Mouse (Mus musculus): Measurements from ENCODE around the gene Irgm1. TPM values are rescaled to one million over a fixed set of nuclear protein-coding genes. Genes with fewer than 3 reads are reported as not detected.
A peak's percentile ranks its signal among the peaks of the same experiment; 100 is the strongest.
"Not testable (repeated sequence)": the region's sequence is repeated elsewhere in the genome, so short reads cannot be mapped to it uniquely, and the experiment has no call there.

The Irgm1 gene
- polyA plus RNA-seq (2021): 39.2 TPM

GRCm38 (mm10) chr11:48871201-48871772, at the start of gene Irgm1:
Gene Irgm1, minus strand, starts transcription at chr11:48871683.
- DNase-seq (ENCODE audit: low read depth, low spot score) (no peak), ATAC-seq (peak; percentile 66)
- in situ Hi-C loops (cut with MboI; ENCODE audit: low pct_unique_long_range_greater_than_20kb): loop anchor here (5.0 kb wide), 2 partner anchors 226 to 376 kb away; no protein-coding TSS in a partner anchor
- CTCF ChIA-PET: interaction anchor here (1.2 to 4.3 kb wide), 4 partner anchors 12 to 237 kb away, joined by 3 to 22 read pairs (median 16); no protein-coding TSS in a partner anchor
- no peaks in the 10 kb centered on the region for H3K27me3 ChIP-seq
- no peak for TF ChIP-seq CTCF (IDR thresholded peaks at IDR 0.05)
- POLR2A ChIA-PET: interaction anchor here (0.8 to 1.7 kb wide), 2 partner anchors 213 to 225 kb away, joined by 3 read pairs; no protein-coding TSS in a partner anchor

- CTCF ChIA-PET: interaction anchor here (1.7 kb wide), 1 partner anchor 160 kb away, joined by 6 read pairs; no protein-coding TSS in a partner anchor
- POLR2A ChIA-PET: no interaction called here
- in situ Hi-C loops (cut with MboI; ENCODE audit: low pct_unique_long_range_greater_than_20kb): no loop called here
- ATAC-seq: no peak
- H3K27me3 ChIP-seq: no peaks in the 10 kb centered on the region
- DNase-seq (ENCODE audit: low read depth, low spot score): no peak
- no peak for TF ChIP-seq CTCF (IDR thresholded peaks at IDR 0.05)
These were observed 46.9 kb upstream of the Irgm1 start for GRCm38 (mm10) chr11:48918380-48918779.

GRCm38 (mm10) chr11:48913611-48914010, 42.1 kb upstream of the Irgm1 start:
- no peak for DNase-seq (ENCODE audit: low read depth, low spot score)
- no peak for TF ChIP-seq CTCF (IDR thresholded peaks at IDR 0.05)
- ChIA-PET CTCF (no interaction called here), POLR2A (no interaction called here)
- in situ Hi-C loops (cut with MboI; ENCODE audit: low pct_unique_long_range_greater_than_20kb): no loop called here
- no peaks in the 10 kb centered on the region for H3K27me3 ChIP-seq
- ATAC-seq: no peak

GRCm38 (mm10) chr11:48908459-48908858, 37.0 kb upstream of the Irgm1 start:
- no peaks in the 10 kb centered on the region for H3K27me3 ChIP-seq
- DNase-seq (ENCODE audit: low read depth, low spot score) (no peak), ATAC-seq (no peak)
- in situ Hi-C loops (cut with MboI; ENCODE audit: low pct_unique_long_range_greater_than_20kb): no loop called here
- CTCF ChIA-PET: no interaction called here
- POLR2A ChIA-PET: no interaction called here
- no peak for TF ChIP-seq CTCF (IDR thresholded peaks at IDR 0.05)

- CTCF ChIA-PET: no interaction called here
- DNase-seq (ENCODE audit: low read depth, low spot score): no peak
- ATAC-seq: no peak
- TF ChIP-seq CTCF (IDR thresholded peaks at IDR 0.05): no peak
- no peaks in the 10 kb centered on the region for H3K27me3 ChIP-seq
- in situ Hi-C loops (cut with MboI; ENCODE audit: low pct_unique_long_range_greater_than_20kb): no loop called here
- POLR2A ChIA-PET: no interaction called here
These were observed 30.5 kb upstream of the Irgm1 start, which contains the start of gene Gm5431 for GRCm38 (mm10) chr11:48902021-48902420. Gene Gm5431, minus strand, starts transcription at chr11:48902214.

GRCm38 (mm10) chr11:48901567-48901930, 30.1 kb upstream of the Irgm1 start:
- CTCF ChIA-PET; DNase-seq (ENCODE audit: low read depth, low spot score); ATAC-seq; H3K27me3 ChIP-seq; in situ Hi-C loops (cut with MboI; ENCODE audit: low pct_unique_long_range_greater_than_20kb); POLR2A ChIA-PET: not testable (repeated sequence)

- ATAC-seq; H3K27me3 ChIP-seq; POLR2A ChIA-PET; CTCF ChIA-PET; DNase-seq (ENCODE audit: low read depth, low spot score); in situ Hi-C loops (cut with MboI; ENCODE audit: low pct_unique_long_range_greater_than_20kb): not testable (repeated sequence)
These were observed 29.4 kb upstream of the Irgm1 start for GRCm38 (mm10) chr11:48900654-48901566.

- ChIA-PET CTCF (interaction anchor here (1.3 to 2.9 kb wide), 4 partner anchors 10 to 195 kb away, joined by 4 to 12 read pairs (median 6); no protein-coding TSS in a partner anchor), POLR2A (no interaction called here)
- peak; percentile 91 for DNase-seq (ENCODE audit: low read depth, low spot score)
- in situ Hi-C loops (cut with MboI; ENCODE audit: low pct_unique_long_range_greater_than_20kb): no loop called here
- H3K27me3 ChIP-seq: no peaks in the 10 kb centered on the region
- TF ChIP-seq CTCF (IDR thresholded peaks at IDR 0.05): no peak
- ATAC-seq: peak; percentile 93
These were observed 27.4 kb upstream of the Irgm1 start for GRCm38 (mm10) chr11:48898812-48899431.

- DNase-seq (ENCODE audit: low read depth, low spot score) (no peak), ATAC-seq (no peak)
- ChIA-PET POLR2A (no interaction called here), CTCF (interaction anchor here (2.6 kb wide), 1 partner anchor 22 kb away, joined by 12 read pairs; no protein-coding TSS in a partner anchor)
- no peak for TF ChIP-seq CTCF (IDR thresholded peaks at IDR 0.05)
- H3K27me3 ChIP-seq: no peaks in the 10 kb centered on the region
- in situ Hi-C loops (cut with MboI; ENCODE audit: low pct_unique_long_range_greater_than_20kb): no loop called here
These were observed 5.2 kb upstream of the Irgm1 start for GRCm38 (mm10) chr11:48876680-48877079.

GRCm38 (mm10) chr11:48875343-48875837, 3.9 kb upstream of the Irgm1 start:
- POLR2A ChIA-PET; DNase-seq (ENCODE audit: low read depth, low spot score): not testable (repeated sequence)

More at GRCm38 (mm10) chr11:48875343-48875837, 3.9 kb upstream of the Irgm1 start:
- in situ Hi-C loops (cut with MboI; ENCODE audit: low pct_unique_long_range_greater_than_20kb); ATAC-seq; H3K27me3 ChIP-seq: not testable (repeated sequence)
- CTCF ChIA-PET: interaction anchor here (0.8 to 4.3 kb wide), 13 partner anchors 7 to 228 kb away, joined by 3 to 22 read pairs (median 4); partner anchors contain the start of gene Ifi47

Data from Patski (cell line).